Mouse (Mus musculus): Measurements from ENCODE around the gene Ift43. TPM values are rescaled to one million over a fixed set of nuclear protein-coding genes. Genes with fewer than 3 reads are reported as not detected.

The Ift43 gene
- polyA plus RNA-seq (2015; fragmentation: Nextera tagmentation; extraction: Ambion mirVana) = 70.6 and 76.1 TPM in 2 replicates

DNA sequence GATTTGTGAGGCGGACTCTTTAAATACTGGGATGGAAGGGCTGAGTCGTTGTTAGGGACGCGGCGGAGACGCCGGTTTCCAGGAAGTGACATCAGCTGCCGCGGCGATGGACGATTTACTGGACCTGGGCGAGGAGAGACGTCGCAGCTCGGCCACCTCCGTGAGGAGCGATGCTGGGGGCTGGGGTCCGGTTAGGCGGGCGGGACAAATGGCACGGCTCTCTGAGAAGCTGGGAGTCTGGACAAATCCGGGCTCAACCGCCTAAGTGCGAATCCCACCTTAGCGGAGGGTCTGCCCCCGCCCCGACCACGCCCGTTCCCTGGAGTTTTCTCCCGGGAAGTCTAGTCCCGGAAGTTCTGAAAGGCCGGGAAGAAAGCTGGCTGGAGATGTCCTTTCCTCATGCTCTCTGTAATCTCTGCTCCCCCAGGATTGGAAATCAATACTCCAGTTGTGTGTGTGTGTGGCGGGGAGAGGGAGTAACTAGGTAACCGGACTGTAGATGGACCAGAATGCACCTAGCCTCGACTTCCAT lies at the start of gene Ift43:
TSS of gene Ift43 (plus strand) at position 61 of the 532 bp plus-strand sequence.
- ATAC-seq (replicated peaks; ENCODE audit: low FRiP score) = peak; percentile 61

GRCm38 (mm10) chr12:86035586-86035985 lies 46.8 kb upstream of the Ift43 start:
- H3K4me1 ChIP-seq = peaks cover 25% of the 10 kb centered on the region
- H3K4me2 ChIP-seq = no peak overlapping the region
- no peaks in the 10 kb centered on the region for H3K9me3 ChIP-seq (replicated peaks)
- no peak for ATAC-seq (replicated peaks; ENCODE audit: low FRiP score)
- no peaks in the 10 kb centered on the region for H3K36me3 ChIP-seq
- no peak overlapping the region for H3K4me3 ChIP-seq (replicated peaks)
- H3K9ac ChIP-seq = no peak overlapping the region
- H3K27ac ChIP-seq = no peak overlapping the region
- H3K27me3 ChIP-seq = no peaks in the 10 kb centered on the region

More for the DNA sequence above, at the start of gene Ift43:
- peaks cover 19% of the 10 kb centered on the region for H3K36me3 ChIP-seq
- peaks cover 18% of the 10 kb centered on the region for H3K4me1 ChIP-seq
- H3K27me3 ChIP-seq = peaks cover 7% of the 10 kb centered on the region; the same call in 1 of the 2 replicates
- H3K4me2 ChIP-seq = peak within 1 kb of the TSS; percentile 80
- peak within 1 kb of the TSS; percentile 32; the same call in 1 of the 2 replicates for H3K27ac ChIP-seq
- peak within 1 kb of the TSS; percentile 61 for H3K9ac ChIP-seq
- peak within 1 kb of the TSS; percentile 62 for H3K4me3 ChIP-seq (replicated peaks)
- no peaks in the 10 kb centered on the region for H3K9me3 ChIP-seq (replicated peaks)
- WGBS = under 1% methylated on average over 35 of the region's 35 CpGs

- ATAC-seq (replicated peaks; ENCODE audit: low FRiP score) = no peak
- peak overlapping the region; percentile 79 for H3K27ac ChIP-seq
- WGBS = 29% methylated on average over 9 of the region's 9 CpGs
Measured at GRCm38 (mm10) chr12:86036368-86037166, 45.8 kb upstream of the Ift43 start.

DNA sequence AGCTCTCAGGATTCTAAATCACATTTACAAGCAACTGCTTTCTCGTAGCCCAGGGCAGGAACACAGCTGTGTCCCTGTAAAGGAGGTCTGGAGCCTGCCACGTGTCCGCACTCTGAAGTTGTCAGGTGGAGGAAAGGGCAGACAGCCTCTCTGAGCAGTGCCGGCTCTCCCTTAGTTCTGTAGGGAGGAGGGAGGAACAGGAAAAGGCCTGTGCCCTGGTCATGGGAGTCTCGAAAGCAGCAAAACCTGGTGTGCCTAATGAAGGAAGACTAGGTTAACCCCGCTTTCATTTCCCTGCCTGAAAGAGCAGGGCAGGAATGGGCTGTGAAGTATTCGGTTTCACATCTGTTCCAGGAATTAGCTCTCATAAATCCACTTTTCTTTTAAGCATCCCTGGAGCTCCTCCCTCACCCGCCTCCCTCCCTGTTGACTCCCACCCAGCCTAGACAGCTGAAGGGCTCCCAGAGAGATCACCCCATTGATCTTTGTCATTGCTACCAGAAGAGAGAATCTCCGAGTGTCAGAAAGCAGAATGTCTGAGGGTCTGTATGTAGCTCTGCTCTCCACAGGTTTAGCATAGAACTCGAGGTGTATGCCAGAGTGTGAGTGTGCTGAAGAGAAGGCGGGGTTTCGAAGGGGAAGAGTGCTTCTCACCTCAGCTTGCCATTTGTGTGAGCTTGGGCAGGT lies 45.0 kb upstream of the Ift43 start:
- Histone ChIP-seq H3K4me3 (replicated peaks) (no peak overlapping the region), H3K9me3 (replicated peaks) (no peaks in the 10 kb centered on the region), H3K4me2 (peak overlapping the region; percentile 23), H3K36me3 (0 out of 2 replicates have a peak, but pooled peaks cover 4% of the 10 kb centered on the region), H3K9ac (no peak overlapping the region), H3K27ac (peak overlapping the region; percentile 79), H3K27me3 (no peaks in the 10 kb centered on the region), H3K4me1 (peaks cover 25% of the 10 kb centered on the region)
- ATAC-seq (replicated peaks; ENCODE audit: low FRiP score) = peak; percentile 95
- WGBS = 15% methylated on average over 12 of the region's 12 CpGs

More at GRCm38 (mm10) chr12:86036368-86037166, 45.8 kb upstream of the Ift43 start:
- no peaks in the 10 kb centered on the region for H3K9me3 ChIP-seq (replicated peaks)
- H3K4me2 ChIP-seq = no peak overlapping the region
- H3K27me3 ChIP-seq = no peaks in the 10 kb centered on the region
- no peak overlapping the region for H3K4me3 ChIP-seq (replicated peaks)
- 0 out of 2 replicates have a peak, but pooled peaks cover 4% of the 10 kb centered on the region for H3K36me3 ChIP-seq
- peaks cover 25% of the 10 kb centered on the region for H3K4me1 ChIP-seq
- H3K9ac ChIP-seq = no peak overlapping the region

GRCm38 (mm10) chr12:86039078-86039477 lies 43.3 kb upstream of the Ift43 start:
- peaks cover 25% of the 10 kb centered on the region for H3K4me1 ChIP-seq
- H3K9me3 ChIP-seq (replicated peaks) = peaks cover 4% of the 10 kb centered on the region
- 0 out of 2 replicates have a peak, but pooled peaks cover 11% of the 10 kb centered on the region for H3K36me3 ChIP-seq
- WGBS = 57% methylated on average over 5 of the region's 5 CpGs
- no peak overlapping the region for H3K4me3 ChIP-seq (replicated peaks)
- H3K27ac ChIP-seq = no peak overlapping the region
- no peak overlapping the region for H3K4me2 ChIP-seq
- no peaks in the 10 kb centered on the region for H3K27me3 ChIP-seq
- no peak for ATAC-seq (replicated peaks; ENCODE audit: low FRiP score)
- no peak overlapping the region for H3K9ac ChIP-seq

DNA sequence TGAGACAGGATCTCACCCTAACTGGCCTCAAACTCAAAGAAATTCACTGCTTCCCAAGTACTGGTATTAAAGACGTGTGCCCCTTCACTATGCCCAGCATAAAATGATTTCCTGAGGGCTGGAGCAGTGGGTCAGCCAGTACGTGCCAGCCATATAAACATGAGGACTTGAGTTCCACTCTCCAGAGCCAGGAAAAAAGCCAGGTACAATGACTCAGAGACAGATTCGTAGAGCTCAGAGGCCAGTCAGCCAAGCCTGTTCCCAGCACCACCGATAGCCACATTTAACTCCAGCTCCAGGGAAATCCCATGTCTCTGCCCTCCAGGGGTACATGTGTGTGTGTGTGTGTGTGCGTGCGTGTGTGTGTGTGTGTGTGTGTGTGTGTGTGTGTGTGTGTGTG lies 42.6 kb upstream of the Ift43 start:
- Histone ChIP-seq H3K4me1 (peaks cover 25% of the 10 kb centered on the region), H3K4me3 (replicated peaks) (no peak overlapping the region), H3K9ac (no peak overlapping the region), H3K4me2 (no peak overlapping the region), H3K36me3 (0 out of 2 replicates have a peak, but pooled peaks cover 11% of the 10 kb centered on the region), H3K27ac (no peak overlapping the region), H3K9me3 (replicated peaks) (peaks cover 4% of the 10 kb centered on the region), H3K27me3 (no peaks in the 10 kb centered on the region)
- WGBS = 82% methylated on average over 6 of the region's 6 CpGs
- no peak for ATAC-seq (replicated peaks; ENCODE audit: low FRiP score)

DNA sequence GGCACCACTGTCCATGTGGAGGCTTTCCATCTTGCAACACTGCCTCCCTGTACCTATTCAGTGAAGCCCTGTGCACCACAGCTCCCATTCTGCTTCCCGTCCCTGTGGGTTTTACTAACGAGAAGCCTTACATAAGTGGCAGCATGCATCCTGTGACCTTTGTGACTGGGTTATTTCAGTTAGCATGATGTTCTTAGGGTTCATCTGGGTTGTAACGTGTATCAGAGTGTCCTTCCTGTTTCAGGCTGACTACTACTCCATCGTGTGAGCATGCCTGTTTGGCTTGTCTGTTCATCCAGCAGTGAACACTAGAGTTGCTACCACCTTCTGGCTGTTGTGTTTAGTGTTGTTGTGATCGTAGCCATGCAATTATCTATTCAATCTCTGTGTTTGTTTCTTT lies 36.2 kb upstream of the Ift43 start:
- no peak overlapping the region for H3K4me2 ChIP-seq
- WGBS = 86% methylated on average over 5 of the region's 5 CpGs

GRCm38 (mm10) chr12:86046776-86047175 lies 35.6 kb upstream of the Ift43 start:
- Histone ChIP-seq H3K4me3 (replicated peaks) (no peak overlapping the region), H3K4me2 (no peak overlapping the region), H3K36me3 (0 out of 2 replicates have a peak, but pooled peaks cover 7% of the 10 kb centered on the region), H3K9ac (no peak overlapping the region), H3K4me1 (peaks cover 9% of the 10 kb centered on the region; the same call in 1 of the 2 replicates), H3K27ac (no peak overlapping the region), H3K9me3 (replicated peaks) (peaks cover 4% of the 10 kb centered on the region), H3K27me3 (no peaks in the 10 kb centered on the region)
- ATAC-seq (replicated peaks; ENCODE audit: low FRiP score) = no peak
- 93% methylated on average over 2 of the region's 2 CpGs for WGBS

More for the DNA sequence above, 36.2 kb upstream of the Ift43 start:
- Histone ChIP-seq H3K9ac (no peak overlapping the region), H3K27ac (no peak overlapping the region), H3K27me3 (no peaks in the 10 kb centered on the region), H3K4me3 (replicated peaks) (no peak overlapping the region), H3K36me3 (0 out of 2 replicates have a peak, but pooled peaks cover 8% of the 10 kb centered on the region), H3K9me3 (replicated peaks) (peaks cover 4% of the 10 kb centered on the region), H3K4me1 (peaks cover 9% of the 10 kb centered on the region; the same call in 1 of the 2 replicates)
- ATAC-seq (replicated peaks; ENCODE audit: low FRiP score) = no peak

- no peaks in the 10 kb centered on the region for H3K27me3 ChIP-seq
- WGBS = 81% methylated on average over 8 of the region's 8 CpGs
- H3K4me2 ChIP-seq = no peak overlapping the region
- H3K27ac ChIP-seq = no peak overlapping the region
- no peak for ATAC-seq (replicated peaks; ENCODE audit: low FRiP score)
- no peak overlapping the region for H3K9ac ChIP-seq
- peaks cover 4% of the 10 kb centered on the region for H3K9me3 ChIP-seq (replicated peaks)
- H3K4me1 ChIP-seq = peaks cover 9% of the 10 kb centered on the region; the same call in 1 of the 2 replicates
- H3K36me3 ChIP-seq = 0 out of 2 replicates have a peak, but pooled peaks cover 7% of the 10 kb centered on the region
- H3K4me3 ChIP-seq (replicated peaks) = no peak overlapping the region
Measured at GRCm38 (mm10) chr12:86047376-86047775, 35.0 kb upstream of the Ift43 start.

GRCm38 (mm10) chr12:86049813-86050212 lies 32.5 kb upstream of the Ift43 start:
- Histone ChIP-seq H3K4me2 (no peak overlapping the region), H3K4me1 (peaks cover 9% of the 10 kb centered on the region; the same call in 1 of the 2 replicates), H3K36me3 (no peaks in the 10 kb centered on the region), H3K27me3 (no peaks in the 10 kb centered on the region), H3K4me3 (replicated peaks) (no peak overlapping the region), H3K9ac (no peak overlapping the region), H3K9me3 (replicated peaks) (no peaks in the 10 kb centered on the region), H3K27ac (no peak overlapping the region)
- 69% methylated on average over 6 of the region's 6 CpGs for WGBS
- no peak for ATAC-seq (replicated peaks; ENCODE audit: low FRiP score)

DNA sequence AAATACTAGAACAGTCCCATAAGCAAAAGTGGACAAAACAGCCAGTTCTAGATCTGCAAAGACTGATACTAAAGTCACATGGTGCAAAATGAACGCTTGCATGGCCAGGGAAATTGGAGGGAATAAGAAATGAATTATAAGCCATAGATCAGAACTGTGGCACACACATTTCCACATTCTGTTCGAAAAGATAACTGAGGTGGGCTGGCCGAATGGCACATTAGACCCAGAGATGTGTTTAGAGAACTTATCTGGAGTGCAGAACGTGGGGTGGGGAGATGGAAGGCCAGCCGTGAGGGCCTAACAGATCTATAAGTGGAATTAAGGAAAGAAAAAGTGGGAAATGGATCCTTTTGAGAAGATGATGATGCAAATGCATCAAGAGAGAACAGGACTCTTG lies 30.9 kb upstream of the Ift43 start:
- H3K9me3 ChIP-seq (replicated peaks) = no peaks in the 10 kb centered on the region
- H3K27ac ChIP-seq = no peak overlapping the region
- no peak overlapping the region for H3K4me2 ChIP-seq
- ATAC-seq (replicated peaks; ENCODE audit: low FRiP score) = no peak
- no peaks in the 10 kb centered on the region for H3K27me3 ChIP-seq
- no peak overlapping the region for H3K4me3 ChIP-seq (replicated peaks)
- peaks cover 9% of the 10 kb centered on the region; the same call in 1 of the 2 replicates for H3K4me1 ChIP-seq
- H3K36me3 ChIP-seq = peaks cover 11% of the 10 kb centered on the region
- WGBS = 93% methylated on average over 5 of the region's 5 CpGs
- no peak overlapping the region for H3K9ac ChIP-seq

DNA sequence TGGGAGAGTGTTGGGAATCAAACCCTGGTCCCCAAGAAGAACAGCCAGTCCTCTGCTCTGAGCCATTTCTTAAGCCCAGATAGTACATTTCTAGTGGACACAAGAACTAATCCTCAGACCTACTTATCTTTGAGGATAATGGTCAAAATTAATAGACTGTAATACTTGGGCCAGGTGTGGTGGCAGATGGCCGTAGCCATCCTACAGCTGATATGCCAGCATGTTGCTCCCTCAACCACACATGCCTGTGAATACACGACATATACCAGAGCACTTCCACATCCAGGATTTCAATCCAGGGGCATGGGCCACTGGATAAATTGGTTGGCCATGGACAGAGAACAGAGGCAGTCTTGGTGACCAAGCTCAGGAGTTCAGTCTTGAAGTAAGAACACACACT lies 27.0 kb upstream of the Ift43 start:
- H3K4me3 ChIP-seq (replicated peaks) = no peak overlapping the region
- no peak for ATAC-seq (replicated peaks; ENCODE audit: low FRiP score)
- H3K36me3 ChIP-seq = peaks cover 36% of the 10 kb centered on the region
- no peaks in the 10 kb centered on the region for H3K4me1 ChIP-seq
- no peak overlapping the region for H3K9ac ChIP-seq
- H3K4me2 ChIP-seq = no peak overlapping the region
- no peak overlapping the region for H3K27ac ChIP-seq
- H3K27me3 ChIP-seq = no peaks in the 10 kb centered on the region
- WGBS = 93% methylated on average over 2 of the region's 2 CpGs
- no peaks in the 10 kb centered on the region for H3K9me3 ChIP-seq (replicated peaks)

All from kidney, embryonic 15.5 days (tissue).